Mouse (Mus musculus) cerebellum, adult 2 months (tissue): ENCODE data around the gene Fbxo22.

Experiments
- CTCF ChIP-seq: fragments of 200-500 bp; IDR thresholded peaks from 2 replicates; pipeline ENCODE4 v1.5.1; 2011; ENCODE audit warnings: low read depth, mild to moderate bottlenecking, control low read depth, low read length, moderate library complexity, borderline replicate concordance; ENCODE audit not compliant: insufficient read depth
- POLR2A ChIP-seq: fragments of 200-500 bp; IDR thresholded peaks from 2 replicates; pipeline ENCODE4 v1.6.1; 2011; ENCODE audit warnings: low read length, control low read depth, borderline replicate concordance; ENCODE audit not compliant: insufficient read depth

- TF ChIP-seq POLR2A, result no peak
- TF ChIP-seq CTCF, result no peak
Observed at GRCm38 (mm10) chr9:55217381-55217780, 8.7 kb downstream of the Fbxo22 start.
